Mouse (Mus musculus): ENCODE results near the gene Cmc2. TPM values are rescaled to one million over a fixed set of nuclear protein-coding genes. Genes with fewer than 3 reads are reported as not detected.

Gene Cmc2
- polyA plus RNA-seq (2014; fragmentation: Illumina TruSeq; extraction: RNeasy Lipid Tissue Mini Kit (QIAGEN cat#74804); ENCODE audit: low read depth, low replicate concordance) = 4.4 TPM

DNA sequence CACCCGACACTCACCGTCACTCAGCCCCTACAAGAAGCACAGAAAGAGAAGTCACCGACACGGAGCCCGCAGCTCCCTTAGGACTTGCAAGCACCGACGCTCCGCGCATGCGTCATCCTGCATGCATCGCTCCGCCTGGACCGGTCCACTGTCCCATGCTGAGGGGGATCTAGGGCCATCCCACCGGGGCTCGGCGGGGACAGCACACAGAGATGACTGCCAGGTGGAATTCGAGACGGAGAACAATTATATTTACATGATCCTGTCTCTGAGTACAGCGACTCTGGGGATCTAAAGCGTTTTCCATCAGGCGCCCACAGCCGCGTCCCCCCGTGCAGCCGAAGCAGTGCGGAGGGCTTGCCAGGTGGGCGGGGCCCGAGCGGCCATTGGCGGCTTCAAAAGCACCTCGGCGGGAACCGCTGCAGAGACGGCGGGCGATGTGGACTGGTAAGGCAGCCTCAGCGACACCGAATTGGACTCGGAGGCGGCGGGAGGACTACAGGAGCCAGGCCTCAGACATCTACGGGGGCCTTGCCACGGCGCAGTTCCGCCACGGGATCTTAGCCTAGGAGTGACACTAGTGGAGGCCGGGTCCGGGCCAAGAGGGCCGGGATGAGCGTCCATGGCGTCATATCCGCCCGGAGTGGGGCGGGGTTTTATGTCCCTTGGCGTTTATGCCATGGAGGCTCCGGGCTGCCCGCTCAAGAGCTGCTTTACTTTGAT lies at the start of gene Cmc2, which contains the start of gene Cenpn:
Gene Cmc2, minus strand, starts transcription at position 119 of the 723 bp plus-strand sequence.
Gene Cenpn, plus strand, starts transcription at position 394 of the 723 bp plus-strand sequence.

DNA sequence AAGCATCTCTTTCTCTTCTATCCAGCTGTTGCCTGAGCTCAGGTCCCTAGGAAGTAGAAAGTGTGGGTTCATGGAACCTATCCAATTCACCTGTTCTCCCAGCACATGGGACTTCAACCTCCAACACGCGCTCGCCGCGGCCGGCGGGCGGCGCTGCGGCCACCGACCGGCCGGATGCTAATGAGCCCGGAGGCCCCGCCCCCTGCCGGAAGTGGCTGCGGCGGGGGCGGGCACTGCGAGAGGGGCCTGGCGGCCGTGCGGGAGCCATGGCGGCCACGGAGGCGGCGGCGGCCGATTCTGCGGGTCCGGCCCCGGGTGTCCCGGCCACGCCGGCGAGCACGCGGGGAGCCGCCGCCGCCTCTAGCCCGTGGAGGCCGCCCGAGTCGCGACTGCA lies 21.9 kb upstream of the Cmc2 start, which contains the start of gene Atmin:
Gene Atmin, plus strand, starts transcription at position 233 of the 394 bp plus-strand sequence.

Other genes with a start within 250 kb of the Cmc2 start
- 0.83 TPM for gene Cdyl2, start 188.5 kb downstream of the Cmc2 start, polyA plus RNA-seq (2014; fragmentation: Illumina TruSeq; extraction: RNeasy Lipid Tissue Mini Kit (QIAGEN cat#74804); ENCODE audit: low read depth, low replicate concordance)
- 191 TPM for gene Cenpn, start 275 bp upstream of the Cmc2 start, polyA plus RNA-seq (2014; fragmentation: Illumina TruSeq; extraction: RNeasy Lipid Tissue Mini Kit (QIAGEN cat#74804); ENCODE audit: low read depth, low replicate concordance)
- gene Atmin, start 21.9 kb upstream of the Cmc2 start, polyA plus RNA-seq (2014; fragmentation: Illumina TruSeq; extraction: RNeasy Lipid Tissue Mini Kit (QIAGEN cat#74804); ENCODE audit: low read depth, low replicate concordance) = 18.3 TPM
- gene 1700030J22Rik, start 57.5 kb upstream of the Cmc2 start, polyA plus RNA-seq (2014; fragmentation: Illumina TruSeq; extraction: RNeasy Lipid Tissue Mini Kit (QIAGEN cat#74804); ENCODE audit: low read depth, low replicate concordance) = 118 TPM
- 26.9 TPM for gene Gcsh, start 72.1 kb upstream of the Cmc2 start, polyA plus RNA-seq (2014; fragmentation: Illumina TruSeq; extraction: RNeasy Lipid Tissue Mini Kit (QIAGEN cat#74804); ENCODE audit: low read depth, low replicate concordance)
- gene Pkd1l2, start 161.0 kb upstream of the Cmc2 start, polyA plus RNA-seq (2014; fragmentation: Illumina TruSeq; extraction: RNeasy Lipid Tissue Mini Kit (QIAGEN cat#74804); ENCODE audit: low read depth, low replicate concordance) = 0.41 TPM
- gene Bco1, start 174.4 kb upstream of the Cmc2 start, polyA plus RNA-seq (2014; fragmentation: Illumina TruSeq; extraction: RNeasy Lipid Tissue Mini Kit (QIAGEN cat#74804); ENCODE audit: low read depth, low replicate concordance) = 20.7 TPM
- gene Gan, start 236.7 kb upstream of the Cmc2 start, polyA plus RNA-seq (2014; fragmentation: Illumina TruSeq; extraction: RNeasy Lipid Tissue Mini Kit (QIAGEN cat#74804); ENCODE audit: low read depth, low replicate concordance) = 2.8 TPM

Data from testis, adult 10 weeks (tissue).